Mouse (Mus musculus) liver, embryonic 11.5 days (tissue): ENCODE measurements around the gene Mcm2. TPM values are rescaled to one million over a fixed set of nuclear protein-coding genes. Genes with fewer than 3 reads are reported as not detected.

Experiments used
- ATAC-seq: fragments of 200-750 bp; cut with Nextera tagmentation; replicated peaks from 2 replicates; pipeline ENCODE4 v1.8.0; 2017; ENCODE audit warnings: moderate number of reproducible peaks, mild to moderate bottlenecking, moderate TSS enrichment, moderate library complexity; ENCODE audit not compliant: low FRiP score
- DNase-seq: peaks from one replicate; pipeline ENCODE4 v3.0.0-alpha.2; 2017; ENCODE audit warnings: low spot score
- H3K27ac ChIP-seq: fragments of 300-500 bp; sonication (generic); 2 replicates; pipeline ENCODE4 v1.5.1; 2014; ENCODE audit warnings: mild to moderate bottlenecking, low read depth, low read length, control low read depth
- H3K27me3 ChIP-seq: fragments of 300-500 bp; sonication (generic); replicated peaks from 2 replicates; pipeline ENCODE4 v1.6.1; 2014; ENCODE audit warnings: low read length, mixed read lengths; ENCODE audit not compliant: control insufficient read depth, insufficient read depth
- H3K36me3 ChIP-seq: fragments of 300-500 bp; sonication (generic); 2 replicates; pipeline ENCODE4 v1.6.1; 2014; ENCODE audit warnings: mild to moderate bottlenecking, low read length, moderate library complexity, mixed read lengths; ENCODE audit not compliant: control insufficient read depth, insufficient read depth
- H3K4me1 ChIP-seq: fragments of 300-500 bp; sonication (generic); replicated peaks from 2 replicates; pipeline ENCODE4 v1.6.1; 2014; ENCODE audit warnings: low read length, mixed read lengths; ENCODE audit not compliant: control insufficient read depth, insufficient read depth
- H3K4me2 ChIP-seq: fragments of 300-500 bp; sonication (generic); 2 replicates; pipeline ENCODE4 v1.6.1; 2014; ENCODE audit warnings: mild to moderate bottlenecking, control low read depth, moderate library complexity
- H3K4me3 ChIP-seq: fragments of 300-500 bp; sonication (generic); 2 replicates; pipeline ENCODE4 v1.5.1; 2014; ENCODE audit warnings: low read depth, low read length, control low read depth
- H3K9ac ChIP-seq: fragments of 300-500 bp; sonication (generic); 2 replicates; pipeline ENCODE4 v1.6.1; 2014; ENCODE audit warnings: low read depth, low read length, control low read depth
- H3K9me3 ChIP-seq: fragments of 300-500 bp; sonication (generic); 2 replicates; pipeline ENCODE4 v1.6.1; 2016; ENCODE audit warnings: low read length, inconsistent platforms, mixed read lengths; ENCODE audit not compliant: control insufficient read depth
- WGBS: fragments of 180-500 bp; shearing (Covaris S2); extraction: QIAGEN DNeasy Blood & Tissue Kit; methylation state at CpG from one replicate; pipeline ENCODE4 v1.1.7; 2014; 5-methylcytosine and 5-hydroxymethylcytosine counted together
- polyA plus RNA-seq: library from polyadenylated mRNA; unstranded; fragments of >200 nt; fragmentation: Nextera tagmentation; extraction: Ambion mirVana; gene quantifications from 2 replicates; pipeline ENCODE4 v1.2.1, GENCODE M21; 2014

Mcm2 gene
- polyA plus RNA-seq, 1 experiment from 2014 or later: 254 TPM

DNA sequence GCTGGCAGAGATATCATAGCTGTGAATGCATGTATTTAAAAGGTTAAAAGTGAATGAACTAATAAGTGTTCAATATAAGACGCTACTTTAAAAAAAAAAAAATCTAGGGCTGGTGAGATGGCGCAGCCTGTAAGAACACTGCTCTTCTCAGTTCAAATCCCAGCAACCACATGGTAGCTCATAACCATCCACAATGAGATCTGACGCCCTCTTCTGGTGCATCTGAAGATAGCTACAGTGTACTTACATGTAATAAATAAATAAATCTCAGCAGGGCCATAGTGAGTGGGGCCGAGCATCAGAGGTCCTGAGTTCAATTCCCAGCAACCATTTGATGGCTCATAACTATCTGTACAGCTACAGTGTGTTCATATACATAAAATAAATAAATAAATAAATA lies 19.1 kb downstream of the Mcm2 start:
- Histone ChIP-seq H3K27ac (no peak overlapping the region), H3K4me1 (no peaks in the 10 kb centered on the region; the same call in 1 of the 2 replicates), H3K4me3 (no peak overlapping the region), H3K36me3 (peaks cover 21% of the 10 kb centered on the region), H3K4me2 (no peak overlapping the region), H3K9ac (no peak overlapping the region), H3K9me3 (0 out of 2 replicates have a peak, but pooled peaks cover 2% of the 10 kb centered on the region), H3K27me3 (peaks cover 21% of the 10 kb centered on the region)
- no peak for DNase-seq
- no peak for ATAC-seq
- WGBS: 63% methylated on average over 4 of the region's 4 CpGs

- H3K4me3 ChIP-seq: peak within 1 kb of the TSS; percentile 66
- DNase-seq (peak; percentile 63), ATAC-seq (peak; percentile 11; the same call in 1 of the 2 replicates)
- no peak within 1 kb of the TSS for H3K27ac ChIP-seq
- peaks cover 52% of the 10 kb centered on the region for H3K27me3 ChIP-seq
- 0 out of 2 replicates have a peak, but pooled peaks cover 2% of the 10 kb centered on the region for H3K9me3 ChIP-seq
- H3K36me3 ChIP-seq: no peaks in the 10 kb centered on the region
- 6% methylated on average over 55 of the region's 63 CpGs for WGBS
- peak within 1 kb of the TSS; percentile 58; the same call in 1 of the 2 replicates for H3K9ac ChIP-seq
- peak within 1 kb of the TSS; percentile 89 for H3K4me2 ChIP-seq
- no peaks in the 10 kb centered on the region; the same call in 1 of the 2 replicates for H3K4me1 ChIP-seq
Measured at GRCm38 (mm10) chr6:88874868-88875508, 23.6 kb downstream of the Mcm2 start, which contains the start of gene Podxl2. TSS of gene Podxl2 (minus strand) at chr6:88875044.

DNA sequence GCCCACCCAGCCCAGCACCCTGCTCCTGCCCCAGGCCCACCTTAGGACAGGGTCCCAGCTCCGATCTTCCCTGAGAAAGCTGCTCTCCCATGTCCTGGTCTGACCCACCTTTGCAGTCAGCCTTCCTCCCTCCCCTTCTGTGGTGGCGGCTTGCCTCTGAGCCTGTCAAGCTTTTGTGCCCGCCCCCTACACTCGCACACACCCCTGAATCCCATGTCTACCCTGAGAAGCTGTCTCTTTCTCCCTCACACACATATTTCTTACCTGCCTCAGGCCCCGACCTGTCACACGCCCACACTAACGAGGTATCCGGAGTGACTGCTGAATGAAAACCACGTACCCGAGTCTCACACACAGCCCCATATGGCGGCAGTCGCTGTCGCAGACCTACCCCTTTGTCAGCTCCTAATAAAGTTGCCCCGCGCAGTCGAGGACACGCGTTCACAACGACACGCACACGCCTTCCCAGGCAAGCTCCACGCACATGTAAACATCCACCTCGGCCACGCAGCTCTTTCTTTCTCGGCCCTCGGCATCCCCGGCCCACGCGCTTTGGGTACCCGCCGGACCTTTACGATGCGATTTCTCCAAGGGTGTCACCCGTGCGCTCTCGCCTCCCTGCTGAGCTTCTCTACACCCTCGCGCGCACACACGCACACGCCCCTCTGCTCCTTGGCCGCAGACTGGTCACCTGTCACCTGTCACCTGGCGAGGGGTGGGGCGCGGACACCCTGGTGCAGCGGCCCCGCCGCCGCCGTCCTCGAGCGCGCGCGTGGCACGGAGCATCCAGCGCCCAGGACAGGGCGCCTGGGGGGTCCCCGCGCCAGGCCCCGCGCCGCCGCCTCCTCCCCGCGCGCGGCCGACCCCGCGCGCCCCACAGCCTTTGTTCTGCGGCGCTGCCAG lies 24.4 kb downstream of the Mcm2 start:
- H3K4me1 ChIP-seq: no peaks in the 10 kb centered on the region; the same call in 1 of the 2 replicates
- 4% methylated on average over 74 of the region's 74 CpGs for WGBS
- peak overlapping the region; percentile 66 for H3K4me3 ChIP-seq
- no peaks in the 10 kb centered on the region for H3K36me3 ChIP-seq
- peak; percentile 50 for DNase-seq
- 0 out of 2 replicates have a peak, but pooled peaks cover 2% of the 10 kb centered on the region for H3K9me3 ChIP-seq
- peak overlapping the region; percentile 89 for H3K4me2 ChIP-seq
- ATAC-seq: 0 out of 2 replicates have a peak, but pooled peaks have one; percentile 8
- peaks cover 52% of the 10 kb centered on the region for H3K27me3 ChIP-seq
- no peak overlapping the region for H3K27ac ChIP-seq
- peak overlapping the region; percentile 58; the same call in 1 of the 2 replicates for H3K9ac ChIP-seq

DNA sequence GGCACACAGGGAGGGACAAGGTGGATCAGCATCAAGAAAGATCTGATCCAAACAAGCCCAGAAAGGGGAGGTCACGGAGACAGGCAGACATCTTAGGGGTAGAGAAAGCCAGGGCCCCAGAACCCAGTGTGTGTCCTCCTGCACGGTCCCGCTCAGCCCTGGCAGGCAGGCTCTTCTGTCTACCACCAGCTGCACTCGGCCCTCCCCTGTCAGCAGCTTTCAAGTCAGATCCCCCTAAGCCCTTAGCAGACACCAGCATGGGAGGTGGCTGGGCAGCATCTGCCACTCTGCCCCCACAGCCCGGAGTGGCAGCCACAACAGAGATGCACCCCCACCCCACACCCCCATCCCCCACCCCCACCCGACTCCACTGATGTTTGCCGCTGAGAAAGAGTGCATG lies 25.8 kb downstream of the Mcm2 start:
- Histone ChIP-seq H3K9me3 (0 out of 2 replicates have a peak, but pooled peaks cover 2% of the 10 kb centered on the region), H3K36me3 (no peaks in the 10 kb centered on the region), H3K9ac (no peak overlapping the region), H3K27ac (no peak overlapping the region), H3K4me1 (no peaks in the 10 kb centered on the region; the same call in 1 of the 2 replicates), H3K27me3 (peaks cover 52% of the 10 kb centered on the region), H3K4me2 (no peak overlapping the region), H3K4me3 (no peak overlapping the region)
- DNase-seq: no peak
- ATAC-seq: no peak
- 38% methylated on average over 7 of the region's 7 CpGs for WGBS

GRCm38 (mm10) chr6:88871546-88871945 lies 27.0 kb downstream of the Mcm2 start:
- H3K4me3 ChIP-seq: no peak overlapping the region
- ATAC-seq (no peak), DNase-seq (no peak)
- H3K4me1 ChIP-seq: no peaks in the 10 kb centered on the region; the same call in 1 of the 2 replicates
- 0 out of 2 replicates have a peak, but pooled peaks cover 2% of the 10 kb centered on the region for H3K9me3 ChIP-seq
- WGBS: 56% methylated on average over 8 of the region's 8 CpGs
- H3K36me3 ChIP-seq: no peaks in the 10 kb centered on the region
- no peak overlapping the region for H3K27ac ChIP-seq
- no peak overlapping the region for H3K9ac ChIP-seq
- H3K4me2 ChIP-seq: no peak overlapping the region
- H3K27me3 ChIP-seq: peaks cover 51% of the 10 kb centered on the region

DNA sequence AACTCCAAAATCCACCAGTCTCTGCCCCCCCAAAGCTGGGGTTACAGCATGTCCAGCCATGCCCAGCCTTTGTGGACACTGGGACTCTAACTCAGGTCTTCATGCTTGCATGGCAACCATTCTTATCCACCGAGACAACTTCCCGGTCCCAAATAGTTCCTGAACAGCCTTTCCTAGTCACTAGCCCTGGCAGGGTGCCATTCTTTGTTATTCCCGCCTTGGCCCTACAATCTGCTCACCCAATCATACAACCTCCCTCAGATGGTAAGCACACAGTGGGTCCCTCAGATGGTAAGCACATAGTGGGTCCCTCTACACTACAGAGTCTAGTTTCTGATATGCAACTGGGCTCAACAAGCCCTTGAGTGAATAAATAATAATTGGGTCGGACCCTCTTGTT lies 28.0 kb downstream of the Mcm2 start:
- ATAC-seq (no peak), DNase-seq (no peak)
- no peak overlapping the region for H3K4me3 ChIP-seq
- H3K36me3 ChIP-seq: no peaks in the 10 kb centered on the region
- H3K9ac ChIP-seq: no peak overlapping the region
- no peak overlapping the region for H3K27ac ChIP-seq
- no peak overlapping the region for H3K4me2 ChIP-seq
- H3K27me3 ChIP-seq: peaks cover 43% of the 10 kb centered on the region
- no peaks in the 10 kb centered on the region; the same call in 1 of the 2 replicates for H3K4me1 ChIP-seq
- 76% methylated on average over 4 of the region's 4 CpGs for WGBS
- 0 out of 2 replicates have a peak, but pooled peaks cover 2% of the 10 kb centered on the region for H3K9me3 ChIP-seq

- Histone ChIP-seq H3K4me3 (no peak overlapping the region), H3K4me1 (no peaks in the 10 kb centered on the region; the same call in 1 of the 2 replicates), H3K9ac (no peak overlapping the region), H3K9me3 (no peaks in the 10 kb centered on the region), H3K27me3 (peaks cover 32% of the 10 kb centered on the region), H3K4me2 (no peak overlapping the region), H3K27ac (no peak overlapping the region), H3K36me3 (no peaks in the 10 kb centered on the region)
- 82% methylated on average over 7 of the region's 7 CpGs for WGBS
- ATAC-seq (no peak), DNase-seq (no peak)
Measured at GRCm38 (mm10) chr6:88869459-88869858, 29.1 kb downstream of the Mcm2 start.

DNA sequence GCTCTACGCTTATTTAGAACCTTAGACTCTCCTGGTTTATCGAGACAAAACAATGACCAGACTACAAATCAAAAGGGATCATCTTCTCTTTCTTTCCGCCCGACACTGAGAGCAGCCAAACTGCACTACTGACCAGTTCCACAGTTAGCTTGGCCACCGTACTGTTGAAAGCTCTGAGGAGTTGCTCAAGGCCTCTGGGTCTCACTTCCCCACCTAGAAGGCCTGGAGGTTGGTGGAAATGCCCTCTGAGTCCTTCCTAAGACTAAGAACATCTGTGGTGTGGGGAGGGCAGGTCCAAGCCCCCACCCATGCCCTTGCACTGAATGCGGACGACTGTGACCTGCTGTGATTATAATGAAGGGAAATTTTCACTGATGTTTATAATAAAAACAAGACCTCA lies 32.9 kb downstream of the Mcm2 start:
- Histone ChIP-seq H3K27ac (no peak overlapping the region), H3K4me2 (no peak overlapping the region), H3K9me3 (no peaks in the 10 kb centered on the region), H3K4me3 (no peak overlapping the region), H3K9ac (no peak overlapping the region), H3K27me3 (0 out of 2 replicates have a peak, but pooled peaks cover 3% of the 10 kb centered on the region), H3K4me1 (no peaks in the 10 kb centered on the region), H3K36me3 (no peaks in the 10 kb centered on the region)
- DNase-seq (no peak), ATAC-seq (no peak)
- WGBS: 77% methylated on average over 7 of the region's 7 CpGs
